Mouse (Mus musculus) MEL (cell line): Measurements from ENCODE around the gene Prkar1b.

Experiments used
- CTCF ChIP-seq, 3 experiments: IDR thresholded peaks in 2 of 3; conservative IDR thresholded peaks in 1 of 3; 2 replicates each; pipeline ENCODE4 v1.5.1; 2011 to 2012; ENCODE audit warnings: low read length in 3 of 3, low read depth in 2 of 3, mild to moderate bottlenecking in 2 of 3, improper control_type of control experiment in 1 of 3, inconsistent platforms in 1 of 3, mixed read lengths in 1 of 3, moderate library complexity in 1 of 3; ENCODE audit not compliant: control insufficient read depth in 1 of 3, insufficient read depth in 1 of 3, poor library complexity in 1 of 3, severe bottlenecking in 1 of 3
- JUND ChIP-seq: IDR thresholded peaks from 2 replicates; pipeline ENCODE4 v1.6.1; 2011; ENCODE audit warnings: low read depth, mild to moderate bottlenecking, improper control_type of control experiment, low read length
- TCF12 ChIP-seq: IDR thresholded peaks from 2 replicates; pipeline ENCODE4 v1.6.1; 2014; ENCODE audit warnings: low read depth, mild to moderate bottlenecking, inconsistent platforms, low read length, improper control_type of control experiment, moderate library complexity

DNA sequence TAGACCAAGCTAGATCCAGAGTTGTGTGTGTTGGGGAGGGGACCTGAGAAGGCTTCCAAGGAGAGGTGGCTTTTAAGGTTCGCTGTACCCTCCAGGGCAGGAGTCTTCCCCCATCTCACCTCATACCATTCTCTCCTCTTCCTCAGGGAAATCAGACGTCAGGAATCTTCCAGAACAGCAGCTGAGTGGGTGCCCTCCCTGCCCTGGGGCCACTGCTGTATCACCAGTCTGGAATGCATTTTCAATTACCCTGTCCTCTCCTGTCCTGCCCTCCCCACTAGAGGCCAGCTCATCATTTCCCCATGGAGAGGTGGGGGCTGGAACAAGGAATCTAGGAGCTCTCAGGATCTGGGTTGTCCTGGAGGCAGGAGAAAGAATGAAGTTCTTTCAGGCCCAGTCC is 139.2 kb downstream of the Prkar1b start:
- TF ChIP-seq CTCF (IDR thresholded peaks at IDR 0.05 in 2 of 3, conservative IDR thresholded peaks at IDR 0.05 in 1 of 3; ENCODE audit: control insufficient read depth in 1 of 3, insufficient read depth in 1 of 3, low read depth in 2 of 3, low read length in 3 of 3, poor library complexity in 1 of 3, severe bottlenecking in 1 of 3) (no peak), JUND (no peak), TCF12 (no peak)
